Mouse (Mus musculus) mesoderm, embryonic 11.5 days (tissue): ENCODE data around the gene Crtac1.

Experiments used
- DNase-seq: peaks from one replicate; pipeline ENCODE4 v3.0.0-alpha.2; 2012; ENCODE audit warnings: low read depth, low spot score

Gene Crtac1

DNA sequence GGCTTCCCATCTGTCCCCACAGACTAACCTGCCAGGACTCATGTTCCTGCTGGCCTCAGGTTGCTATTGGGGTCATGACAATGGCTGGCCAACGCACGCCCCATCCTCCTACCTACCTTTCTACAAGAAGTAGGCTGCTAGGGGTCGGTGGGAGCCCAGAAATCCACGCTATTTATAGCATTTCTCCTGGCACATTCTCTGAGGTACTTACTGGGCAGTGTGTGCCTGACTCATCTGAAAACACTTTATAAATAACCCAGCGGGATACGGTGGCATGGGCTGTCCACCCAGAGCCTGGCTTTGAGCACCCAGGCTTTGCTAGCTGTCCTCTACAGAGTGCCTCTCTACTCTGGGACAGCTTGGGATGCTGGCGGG, 193.3 kb downstream of the Crtac1 start:
- DNase-seq: no peak

DNA sequence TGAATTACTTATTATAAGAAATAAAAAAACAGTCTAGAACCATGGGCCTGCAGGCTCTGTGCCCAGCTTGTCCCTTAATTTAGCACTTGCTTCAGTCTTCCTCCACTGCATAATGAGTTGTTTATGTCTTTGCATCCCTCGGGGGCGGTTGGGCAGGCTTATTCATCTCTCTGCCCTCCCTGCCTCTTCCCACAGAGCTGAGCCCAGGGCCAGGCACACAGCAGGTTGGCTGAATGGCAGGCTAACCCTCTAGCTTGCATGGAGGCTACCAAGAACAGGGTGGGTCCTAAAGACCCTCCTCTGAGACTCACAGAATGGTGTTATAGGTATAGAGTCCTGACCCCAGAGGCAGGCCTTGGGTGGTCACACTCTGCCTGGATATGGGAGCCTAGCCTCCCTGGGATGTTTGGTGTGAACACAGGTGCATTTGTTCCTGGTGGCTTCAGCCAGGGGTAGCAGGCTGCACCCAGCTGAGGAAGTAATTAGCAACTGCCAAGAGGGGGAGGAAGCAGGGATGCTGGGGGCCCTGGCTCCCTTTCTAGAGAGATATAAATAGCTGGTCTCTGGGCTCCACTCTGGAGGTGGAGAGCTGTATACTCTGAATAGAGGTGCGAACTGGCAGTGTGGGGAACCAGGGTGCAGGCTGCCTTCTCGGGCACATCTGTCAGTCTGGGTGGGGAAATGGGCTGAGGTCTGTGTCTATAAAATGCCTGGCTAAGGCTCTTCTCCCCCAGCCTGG, 193.8 kb downstream of the Crtac1 start:
- no peak for DNase-seq
